Mouse (Mus musculus) cerebellum, adult 8-10 months (tissue): ENCODE results near the gene Pld4.
"Not testable (repeated sequence)": the region's sequence is repeated elsewhere in the genome, so short reads cannot be mapped to it uniquely, and the experiment has no call there.

Experiments used
- DNase-seq: peaks from one replicate; pipeline ENCODE4 v3.0.0; 2022

The Pld4 gene

DNA sequence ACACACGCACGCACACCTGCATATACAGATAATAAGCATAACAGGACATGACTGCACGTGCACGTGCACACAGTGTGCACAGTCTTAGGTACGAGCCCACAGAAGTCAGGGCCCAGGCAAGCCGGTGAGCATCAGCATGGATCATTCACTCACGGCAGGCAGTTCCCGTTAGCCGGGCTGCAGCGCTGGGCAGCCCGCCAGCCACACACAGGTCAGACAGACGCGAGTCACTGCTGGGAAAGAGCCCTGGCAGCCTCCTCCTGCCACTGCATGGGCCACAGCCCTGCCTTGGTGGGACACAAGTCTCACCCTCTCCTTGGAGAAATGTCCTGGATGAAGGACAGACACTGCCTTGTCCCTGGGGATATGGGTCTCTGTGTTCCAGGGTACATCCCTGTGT is 43.6 kb downstream of the Pld4 start:
- no peak for DNase-seq

DNA sequence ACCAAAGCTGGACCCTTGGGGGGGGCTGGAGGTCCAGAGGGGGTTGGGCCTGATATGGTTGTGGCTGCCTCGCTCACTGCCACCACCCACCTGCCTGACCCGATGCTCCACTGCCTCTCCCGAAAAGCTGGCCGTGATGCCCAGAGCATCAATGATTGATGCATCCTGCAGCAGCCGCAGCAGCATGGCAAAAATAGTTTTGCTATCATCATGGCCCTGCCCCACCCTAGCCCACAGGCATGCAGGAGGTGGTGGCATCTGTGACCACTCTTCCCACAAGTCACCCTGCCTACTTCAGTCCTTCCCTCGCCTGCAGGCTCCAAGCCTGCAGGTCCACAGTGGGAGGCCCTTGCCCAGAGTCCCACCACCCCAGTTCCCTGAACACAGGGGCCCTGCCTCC is 45.6 kb downstream of the Pld4 start:
- DNase-seq, result no peak

DNA sequence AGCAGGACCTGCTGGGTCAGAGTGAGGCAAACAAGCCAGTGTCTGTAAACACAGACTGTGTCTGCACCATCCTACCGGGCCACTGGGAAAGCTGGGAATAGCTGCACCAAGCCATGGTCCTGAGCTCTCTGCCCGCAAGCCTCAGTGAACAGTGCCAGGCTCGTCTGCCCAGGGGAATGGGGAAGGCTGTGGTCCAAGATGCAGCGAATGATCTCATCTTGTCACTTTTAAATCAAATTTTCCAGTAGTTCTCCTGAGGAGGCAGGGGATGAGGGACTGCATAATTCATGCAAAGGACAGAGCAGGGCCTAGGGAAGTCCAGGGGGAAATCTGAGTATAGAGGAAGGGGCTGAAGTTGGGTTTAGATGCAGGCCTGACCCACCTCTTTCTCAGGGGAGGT is 47.3 kb downstream of the Pld4 start:
- DNase-seq, result no peak

DNA sequence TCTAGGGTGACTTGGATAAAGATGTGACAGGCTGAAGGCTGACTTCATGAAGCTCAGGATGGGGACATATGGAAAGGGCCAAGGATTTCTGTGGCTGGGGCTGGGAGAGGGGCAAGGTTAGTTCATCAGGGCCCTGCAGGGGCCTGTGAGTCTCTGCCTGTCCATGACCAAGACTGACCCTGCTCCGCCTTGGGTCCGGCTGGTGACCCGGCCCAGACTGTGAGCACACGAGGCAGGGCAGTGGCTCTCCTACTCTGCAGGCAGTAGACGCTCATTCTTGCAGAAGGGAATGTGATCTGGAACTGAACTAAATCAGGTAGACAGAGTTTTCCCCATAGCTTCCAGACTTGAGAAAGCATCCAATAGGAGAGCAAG is 47.7 kb downstream of the Pld4 start:
- DNase-seq, result no peak

DNA sequence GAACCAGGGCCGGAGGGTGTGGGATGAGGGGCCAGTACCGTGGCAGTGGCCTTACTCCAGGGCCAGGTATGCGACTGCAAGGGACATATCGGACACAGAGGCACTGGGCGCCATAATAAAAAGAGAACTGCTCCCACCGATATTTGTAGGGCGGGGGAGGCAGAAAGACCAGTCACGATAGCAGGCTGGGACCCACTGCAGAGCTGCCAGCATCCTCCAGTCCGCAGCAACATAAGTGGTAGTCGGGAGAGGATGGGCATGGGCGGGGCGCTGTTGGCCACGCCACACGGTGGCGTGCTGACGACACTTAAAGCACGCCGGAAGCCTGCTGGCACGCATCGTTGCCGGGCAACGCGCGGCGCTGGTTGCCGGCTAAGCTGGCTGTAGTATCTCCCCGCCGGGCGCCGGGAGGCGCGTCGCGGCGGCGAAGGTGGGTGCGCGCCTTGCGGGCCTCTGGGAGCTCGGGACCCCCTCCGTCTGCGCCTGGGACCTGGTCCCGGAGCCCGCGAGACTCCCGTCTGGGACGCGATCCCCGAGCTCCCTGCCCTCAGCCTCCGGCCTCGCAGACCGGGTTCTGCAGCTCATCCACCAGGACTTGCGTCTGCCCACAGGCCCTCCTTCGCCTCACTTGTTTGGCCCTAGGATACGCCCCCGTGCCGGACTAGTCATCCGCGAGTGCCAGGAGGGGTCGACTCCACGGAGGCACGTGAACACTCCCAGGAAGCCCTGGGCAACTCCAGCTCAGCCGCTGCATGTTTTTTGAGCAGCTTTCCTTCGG is 48.3 kb downstream of the Pld4 start, which contains the start of gene Clba1:
Clba1 (plus strand) TSS at position 351 of the 778 bp plus-strand sequence.
- DNase-seq, result peak; percentile 90

- DNase-seq, result no peak
Observed at GRCm38 (mm10) chr12:112809641-112810040, 49.2 kb downstream of the Pld4 start.

GRCm38 (mm10) chr12:112810092-112810885 is 49.8 kb downstream of the Pld4 start:
- DNase-seq, result no peak

GRCm38 (mm10) chr12:112813370-112813769 is 52.9 kb downstream of the Pld4 start:
- no peak for DNase-seq

GRCm38 (mm10) chr12:112814682-112815470 is 54.4 kb downstream of the Pld4 start:
- no peak for DNase-seq

DNA sequence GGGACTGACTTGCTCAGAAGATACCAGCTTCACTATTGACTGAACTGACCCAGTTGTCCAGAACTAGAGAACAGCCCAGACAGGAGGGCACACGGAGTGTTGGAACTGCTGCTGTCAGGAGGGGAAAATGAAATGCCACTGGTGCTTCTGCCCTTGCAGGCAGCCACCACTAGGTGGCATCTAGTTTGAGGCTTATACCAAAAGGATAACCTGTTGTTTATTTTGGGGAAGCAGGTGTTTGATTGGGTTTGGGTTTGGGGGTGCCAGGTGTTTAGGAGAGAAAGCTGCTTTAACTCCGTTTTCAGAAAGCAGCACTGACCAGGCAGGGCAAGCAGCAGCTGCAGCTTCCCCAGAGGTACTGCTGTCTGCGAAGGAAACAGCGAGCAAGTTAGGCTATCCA is 55.8 kb downstream of the Pld4 start:
- peak; percentile 52 for DNase-seq

DNA sequence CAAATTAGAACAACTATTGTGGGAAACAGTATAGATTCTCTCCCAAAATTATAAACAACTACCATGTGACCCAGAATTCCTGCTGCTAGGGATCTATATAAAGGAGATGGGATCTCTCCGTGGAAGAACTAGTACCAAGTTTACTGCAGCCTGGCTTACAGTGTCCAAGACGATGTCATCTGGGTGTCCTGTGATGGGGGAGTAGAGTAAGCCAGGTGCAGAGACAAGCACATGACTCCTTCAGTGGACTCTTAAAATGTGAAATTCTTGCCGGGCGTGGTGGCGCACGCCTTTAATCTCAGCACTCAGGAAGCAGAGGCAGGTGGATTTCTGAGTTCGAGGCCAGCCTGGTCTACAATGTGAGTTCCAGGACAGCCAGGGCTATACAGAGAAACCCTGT is 56.4 kb downstream of the Pld4 start:
- not testable (repeated sequence) for DNase-seq
